Mouse (Mus musculus) heart, adult 2 months (tissue): Measurements from ENCODE around the gene Sec61b.

Experiments
- CTCF ChIP-seq: fragments of 200-600 bp; IDR thresholded peaks from 2 replicates; pipeline ENCODE4 v1.8.1; 2022; ENCODE audit warnings: antibody characterized with exemption, mild to moderate bottlenecking, moderate library complexity
- EP300 ChIP-seq: fragments of 200-500 bp; IDR thresholded peaks from 2 replicates; pipeline ENCODE4 v1.6.1; 2011; ENCODE audit warnings: low read depth, low read length, control low read depth; ENCODE audit not compliant: insufficient read depth
- POLR2A ChIP-seq: fragments of 200-500 bp; IDR thresholded peaks from 2 replicates; pipeline ENCODE4 v1.6.1; 2011; ENCODE audit warnings: mild to moderate bottlenecking, low read depth, low read length, control low read depth; ENCODE audit not compliant: insufficient read depth

- TF ChIP-seq CTCF, result no peak
- no peak for TF ChIP-seq POLR2A
- TF ChIP-seq EP300, result no peak
Measured at GRCm38 (mm10) chr4:47494137-47494536, 19.7 kb downstream of the Sec61b start.
